Mouse (Mus musculus): ENCODE measurements around the gene Ifitm6. TPM values are rescaled to one million over a fixed set of nuclear protein-coding genes. Genes with fewer than 3 reads are reported as not detected.
A peak's percentile ranks its signal among the peaks of the same experiment; 100 is the strongest.

Ifitm6 gene
- polyA plus RNA-seq, 1 experiment from 2014 or later = 0.45 TPM

- no peak for ATAC-seq (ENCODE audit: insufficient number of reproducible peaks, insufficient read depth, low FRiP score, low TSS enrichment, low read depth)
- no peak overlapping the region for H3K9ac ChIP-seq
- peaks cover 3% of the 10 kb centered on the region; the same call in 1 of the 2 replicates for H3K36me3 ChIP-seq
- H3K4me3 ChIP-seq = no peak overlapping the region
- H3K4me2 ChIP-seq = no peak overlapping the region
- no peaks in the 10 kb centered on the region for H3K9me3 ChIP-seq
- no peaks in the 10 kb centered on the region for H3K27me3 ChIP-seq
- WGBS = 82% methylated on average over 4 of the region's 4 CpGs
- no peak overlapping the region for H3K27ac ChIP-seq
- peaks cover 7% of the 10 kb centered on the region for H3K4me1 ChIP-seq
These were observed 38.1 kb upstream of the Ifitm6 start for GRCm38 (mm10) chr7:141055785-141056184.

- Histone ChIP-seq H3K4me1 (peaks cover 5% of the 10 kb centered on the region), H3K36me3 (peaks cover 3% of the 10 kb centered on the region; the same call in 1 of the 2 replicates), H3K4me2 (no peak overlapping the region), H3K27me3 (no peaks in the 10 kb centered on the region), H3K4me3 (no peak overlapping the region), H3K27ac (no peak overlapping the region), H3K9ac (no peak overlapping the region), H3K9me3 (no peaks in the 10 kb centered on the region)
- WGBS = 73% methylated on average over 2 of the region's 2 CpGs
- no peak for ATAC-seq (ENCODE audit: insufficient number of reproducible peaks, insufficient read depth, low FRiP score, low TSS enrichment, low read depth)
These were observed 34.7 kb upstream of the Ifitm6 start for GRCm38 (mm10) chr7:141052421-141052820.

GRCm38 (mm10) chr7:141052016-141052415, 34.3 kb upstream of the Ifitm6 start:
- no peak overlapping the region for H3K9ac ChIP-seq
- no peak overlapping the region for H3K4me2 ChIP-seq
- peaks cover 3% of the 10 kb centered on the region; the same call in 1 of the 2 replicates for H3K36me3 ChIP-seq
- H3K4me3 ChIP-seq = no peak overlapping the region
- no peaks in the 10 kb centered on the region for H3K27me3 ChIP-seq
- WGBS = 90% methylated on average over 4 of the region's 4 CpGs
- ATAC-seq (ENCODE audit: insufficient number of reproducible peaks, insufficient read depth, low FRiP score, low TSS enrichment, low read depth) = no peak
- H3K4me1 ChIP-seq = peaks cover 9% of the 10 kb centered on the region
- no peak overlapping the region for H3K27ac ChIP-seq
- H3K9me3 ChIP-seq = no peaks in the 10 kb centered on the region

- H3K9me3 ChIP-seq = no peaks in the 10 kb centered on the region
- H3K4me3 ChIP-seq = no peak overlapping the region
- no peak overlapping the region for H3K4me2 ChIP-seq
- no peak for ATAC-seq (ENCODE audit: insufficient number of reproducible peaks, insufficient read depth, low FRiP score, low TSS enrichment, low read depth)
- H3K4me1 ChIP-seq = peaks cover 14% of the 10 kb centered on the region
- WGBS = 71% methylated on average over 17 of the region's 17 CpGs
- no peak overlapping the region for H3K9ac ChIP-seq
- peaks cover 3% of the 10 kb centered on the region; the same call in 1 of the 2 replicates for H3K36me3 ChIP-seq
- no peaks in the 10 kb centered on the region for H3K27me3 ChIP-seq
- H3K27ac ChIP-seq = no peak overlapping the region
These were observed 33.4 kb upstream of the Ifitm6 start for GRCm38 (mm10) chr7:141051060-141051685.

- no peak overlapping the region for H3K9ac ChIP-seq
- no peak overlapping the region for H3K4me2 ChIP-seq
- H3K27me3 ChIP-seq = no peaks in the 10 kb centered on the region
- peaks cover 14% of the 10 kb centered on the region for H3K4me1 ChIP-seq
- no peak overlapping the region for H3K27ac ChIP-seq
- no peaks in the 10 kb centered on the region for H3K36me3 ChIP-seq
- ATAC-seq (ENCODE audit: insufficient number of reproducible peaks, insufficient read depth, low FRiP score, low TSS enrichment, low read depth) = no peak
- H3K4me3 ChIP-seq = no peak overlapping the region
- WGBS = 82% methylated on average over 2 of the region's 2 CpGs
- H3K9me3 ChIP-seq = no peaks in the 10 kb centered on the region
These were observed 31.6 kb upstream of the Ifitm6 start for GRCm38 (mm10) chr7:141049326-141049725.

- peak overlapping the region; percentile 39 for H3K4me3 ChIP-seq
- peak overlapping the region; percentile 58 for H3K9ac ChIP-seq
- no peaks in the 10 kb centered on the region for H3K9me3 ChIP-seq
- ATAC-seq (ENCODE audit: insufficient number of reproducible peaks, insufficient read depth, low FRiP score, low TSS enrichment, low read depth) = peak; percentile 78
- 8% methylated on average over 21 of the region's 21 CpGs for WGBS
- H3K4me1 ChIP-seq = peaks cover 14% of the 10 kb centered on the region
- no peaks in the 10 kb centered on the region for H3K27me3 ChIP-seq
- no peaks in the 10 kb centered on the region for H3K36me3 ChIP-seq
- peak overlapping the region; percentile 70 for H3K4me2 ChIP-seq
- H3K27ac ChIP-seq = peak overlapping the region; percentile 85
These were observed 30.8 kb upstream of the Ifitm6 start for GRCm38 (mm10) chr7:141048226-141049218.

- Histone ChIP-seq H3K9ac (peak overlapping the region; percentile 58), H3K4me1 (peaks cover 22% of the 10 kb centered on the region), H3K9me3 (no peaks in the 10 kb centered on the region), H3K4me3 (peak overlapping the region; percentile 39), H3K27me3 (no peaks in the 10 kb centered on the region), H3K36me3 (no peaks in the 10 kb centered on the region), H3K4me2 (peak overlapping the region; percentile 70), H3K27ac (peak overlapping the region; percentile 85)
- WGBS = 3% methylated on average over 15 of the region's 19 CpGs
- ATAC-seq (ENCODE audit: insufficient number of reproducible peaks, insufficient read depth, low FRiP score, low TSS enrichment, low read depth) = peak; percentile 77
These were observed 30.0 kb upstream of the Ifitm6 start for GRCm38 (mm10) chr7:141047581-141048225.

GRCm38 (mm10) chr7:141046931-141047580, 29.3 kb upstream of the Ifitm6 start:
- Histone ChIP-seq H3K9me3 (no peaks in the 10 kb centered on the region), H3K4me2 (peak overlapping the region; percentile 70), H3K36me3 (no peaks in the 10 kb centered on the region), H3K27ac (peak overlapping the region; percentile 85), H3K9ac (no peak overlapping the region), H3K4me1 (peaks cover 26% of the 10 kb centered on the region), H3K4me3 (0 out of 2 replicates have a peak overlapping the region, but pooled peaks have one; percentile 39), H3K27me3 (no peaks in the 10 kb centered on the region)
- WGBS = 59% methylated on average over 6 of the region's 6 CpGs
- no peak for ATAC-seq (ENCODE audit: insufficient number of reproducible peaks, insufficient read depth, low FRiP score, low TSS enrichment, low read depth)

- Histone ChIP-seq H3K27me3 (no peaks in the 10 kb centered on the region), H3K36me3 (no peaks in the 10 kb centered on the region), H3K4me1 (peaks cover 33% of the 10 kb centered on the region), H3K4me3 (no peak overlapping the region), H3K27ac (peak overlapping the region; percentile 68), H3K9ac (no peak overlapping the region), H3K9me3 (no peaks in the 10 kb centered on the region), H3K4me2 (no peak overlapping the region)
- peak; percentile 16; the same call in 1 of the 2 replicates for ATAC-seq (ENCODE audit: insufficient number of reproducible peaks, insufficient read depth, low FRiP score, low TSS enrichment, low read depth)
- 39% methylated on average over 4 of the region's 4 CpGs for WGBS
These were observed 24.8 kb upstream of the Ifitm6 start for GRCm38 (mm10) chr7:141042539-141042938.

- Histone ChIP-seq H3K36me3 (no peaks in the 10 kb centered on the region), H3K27ac (peak overlapping the region; percentile 84), H3K4me2 (0 out of 2 replicates have a peak overlapping the region, but pooled peaks have one; percentile 35), H3K9ac (no peak overlapping the region), H3K4me1 (peaks cover 24% of the 10 kb centered on the region), H3K27me3 (no peaks in the 10 kb centered on the region), H3K9me3 (no peaks in the 10 kb centered on the region), H3K4me3 (no peak overlapping the region)
- WGBS = 6% methylated on average over 5 of the region's 5 CpGs
- 0 out of 2 replicates have a peak, but pooled peaks have one; percentile 52 for ATAC-seq (ENCODE audit: insufficient number of reproducible peaks, insufficient read depth, low FRiP score, low TSS enrichment, low read depth)
These were observed 23.9 kb upstream of the Ifitm6 start for GRCm38 (mm10) chr7:141041661-141042060.

Measured in embryonic facial prominence, embryonic 13.5 days (tissue).